Mouse (Mus musculus) MEL (cell line): Measurements from ENCODE around the gene Pcnx3. TPM values are rescaled to one million over a fixed set of nuclear protein-coding genes. Genes with fewer than 3 reads are reported as not detected.

Source experiments
- DNase-seq: peaks from one replicate; pipeline ENCODE4 v3.0.0; 2011; ENCODE audit warnings: low read depth, low spot score
- H3K27ac ChIP-seq: 2 replicates; pipeline ENCODE4 v1.5.1; 2012; ENCODE audit warnings: low read depth, mild to moderate bottlenecking, control low read depth, low read length, moderate library complexity; ENCODE audit not compliant: control insufficient read depth
- H3K27me3 ChIP-seq, 2 experiments: fragments of 150-350 bp in 1 of 2; sonication (generic) in 1 of 2; 2 replicates each; pipeline ENCODE4 v1.6.1; 2012; ENCODE audit warnings: low read length in 2 of 2, mild to moderate bottlenecking in 2 of 2, improper control_type of control experiment in 1 of 2, moderate library complexity in 1 of 2; ENCODE audit not compliant: insufficient read depth in 2 of 2, control insufficient read depth in 1 of 2
- H3K36me3 ChIP-seq, 2 experiments: 2 replicates each; pipeline ENCODE4 v1.6.1; 2012 to 2014; ENCODE audit warnings: low read length in 2 of 2, improper control_type of control experiment in 1 of 2, inconsistent platforms in 1 of 2, mild to moderate bottlenecking in 1 of 2; ENCODE audit not compliant: insufficient read depth in 2 of 2, control insufficient read depth in 1 of 2
- H3K4me1 ChIP-seq, 2 experiments: fragments of 150-350 bp in 1 of 2; sonication (generic) in 1 of 2; 2 replicates each; pipeline ENCODE4 v1.6.1; 2012; ENCODE audit warnings: low read length in 2 of 2, improper control_type of control experiment in 1 of 2, mild to moderate bottlenecking in 1 of 2; ENCODE audit not compliant: insufficient read depth in 2 of 2, control insufficient read depth in 1 of 2
- H3K4me3 ChIP-seq, 2 experiments: fragments of 150-350 bp in 1 of 2; sonication (generic) in 1 of 2; 2 replicates each; pipeline ENCODE4 v1.5.1; 2012; ENCODE audit warnings: low read depth in 2 of 2, low read length in 2 of 2, mild to moderate bottlenecking in 2 of 2, moderate library complexity in 2 of 2, control low read depth in 1 of 2, improper control_type of control experiment in 1 of 2; ENCODE audit not compliant: control insufficient read depth in 1 of 2, insufficient read depth in 1 of 2
- H3K79me2 ChIP-seq: 2 replicates; pipeline ENCODE4 v1.6.1; 2012; ENCODE audit warnings: mild to moderate bottlenecking, low read length, moderate library complexity; ENCODE audit not compliant: control insufficient read depth, poor library complexity, insufficient read depth
- H3K9ac ChIP-seq: 2 replicates; pipeline ENCODE4 v1.6.1; 2012; ENCODE audit warnings: low read depth, mild to moderate bottlenecking, control low read depth, low read length, moderate library complexity; ENCODE audit not compliant: control insufficient read depth, poor library complexity, severe bottlenecking
- H3K9me3 ChIP-seq: fragments of 150-350 bp; sonication (generic); replicated peaks from 2 replicates; pipeline ENCODE4 v1.6.1; 2012; ENCODE audit warnings: mild to moderate bottlenecking, low read length, improper control_type of control experiment, moderate library complexity; ENCODE audit not compliant: insufficient read depth
- BHLHE40 ChIP-seq: IDR thresholded peaks from 2 replicates; pipeline ENCODE4 v1.6.1; 2012; ENCODE audit warnings: low read depth, mild to moderate bottlenecking, inconsistent platforms, low read length, improper control_type of control experiment, borderline replicate concordance
- CHD1 ChIP-seq: IDR thresholded peaks from 2 replicates; pipeline ENCODE4 v1.6.1; 2012; ENCODE audit warnings: low read depth, mild to moderate bottlenecking, inconsistent platforms, low read length, improper control_type of control experiment
- E2F4 ChIP-seq: IDR thresholded peaks from 2 replicates; pipeline ENCODE4 v1.6.1; 2011; ENCODE audit warnings: low read depth, low read length, improper control_type of control experiment, borderline replicate concordance
- EP300 ChIP-seq, 2 experiments: IDR thresholded peaks; 2 replicates each; pipeline ENCODE4 v1.6.1; 2011; ENCODE audit warnings: improper control_type of control experiment in 2 of 2, low read length in 2 of 2, low read depth in 1 of 2, mild to moderate bottlenecking in 1 of 2
- ETS1 ChIP-seq: IDR thresholded peaks from 2 replicates; pipeline ENCODE4 v1.6.1; 2012; ENCODE audit warnings: low read depth, mild to moderate bottlenecking, inconsistent platforms, low read length, improper control_type of control experiment, moderate library complexity
- GATA1 ChIP-seq: IDR thresholded peaks from 2 replicates; pipeline ENCODE4 v1.6.1; 2011; ENCODE audit warnings: low read depth, low read length, improper control_type of control experiment
- MAFK ChIP-seq: IDR thresholded peaks from 2 replicates; pipeline ENCODE4 v1.6.1; 2011; ENCODE audit warnings: low read depth, mild to moderate bottlenecking, low read length, improper control_type of control experiment, borderline replicate concordance
- MYC ChIP-seq: IDR thresholded peaks from 2 replicates; pipeline ENCODE4 v1.6.1; 2011; ENCODE audit warnings: low read depth, mild to moderate bottlenecking, low read length, improper control_type of control experiment, moderate library complexity
- RAD21 ChIP-seq: IDR thresholded peaks from 2 replicates; pipeline ENCODE4 v1.6.1; 2011; ENCODE audit warnings: mild to moderate bottlenecking, low read depth, low read length, improper control_type of control experiment
- RCOR1 ChIP-seq: IDR thresholded peaks from 2 replicates; pipeline ENCODE4 v1.6.1; 2012; ENCODE audit warnings: low read depth, mild to moderate bottlenecking, inconsistent platforms, low read length, improper control_type of control experiment
- SMC3 ChIP-seq: IDR thresholded peaks from 2 replicates; pipeline ENCODE4 v1.6.1; 2011; ENCODE audit warnings: low read depth, low read length, improper control_type of control experiment
- USF2 ChIP-seq, 2 experiments: IDR thresholded peaks; 2 replicates each; pipeline ENCODE4 v1.6.1; 2011 to 2012; ENCODE audit warnings: improper control_type of control experiment in 2 of 2, low read length in 2 of 2, borderline replicate concordance in 1 of 2, inconsistent platforms in 1 of 2, low read depth in 1 of 2, mild to moderate bottlenecking in 1 of 2; ENCODE audit not compliant: insufficient read depth in 1 of 2
- ZC3H11A ChIP-seq: IDR thresholded peaks from 2 replicates; pipeline ENCODE4 v1.6.1; 2012; ENCODE audit warnings: low read depth, mild to moderate bottlenecking, inconsistent platforms, low read length, improper control_type of control experiment
- polyA plus RNA-seq, 2 experiments: library from polyadenylated mRNA; stranded (reverse) in 1 of 2; unstranded in 1 of 2; fragments of >175 nt in 1 of 2; fragments of >200 nt in 1 of 2; gene quantifications; 2 replicates each; pipeline versions ENCODE4 v1.2.1 to v1.2.4; 2012; ENCODE audit warnings: low replicate concordance in 2 of 2, low read depth in 1 of 2; ENCODE audit not compliant: insufficient read length in 2 of 2, insufficient read depth in 1 of 2, missing spikeins in 1 of 2
- total RNA-seq: library from RNA; depleted of rRNA; stranded (reverse); fragments of 300-350 nt; gene quantifications from 2 replicates; pipeline ENCODE4 v1.2.3, GENCODE M21; 2012; rRNA removed

Gene Pcnx3
- total and polyA plus RNA-seq, 3 experiments: 25.3 to 76.4 TPM; not detected in 1

DNA sequence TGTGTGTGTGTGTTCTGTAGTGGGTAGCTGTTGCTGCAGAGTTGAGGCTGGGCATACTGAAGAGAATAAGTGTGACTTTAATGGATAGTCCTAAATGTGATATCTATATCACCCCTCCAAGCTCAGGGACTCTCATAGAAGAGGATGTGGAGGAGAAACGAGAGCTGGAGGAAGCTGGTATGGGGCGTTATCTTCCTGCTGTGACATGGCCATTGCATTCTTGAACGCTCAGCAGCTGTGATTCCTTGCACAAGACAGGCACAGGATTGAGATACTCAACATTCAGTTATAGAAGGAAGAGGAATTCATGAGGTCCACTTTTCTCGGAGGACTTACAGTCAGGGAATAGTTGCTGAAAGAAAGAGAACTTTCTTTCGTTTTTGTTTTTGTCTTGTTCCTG lies 66.8 kb downstream of the Pcnx3 start:
- Histone ChIP-seq H3K27ac (no peak overlapping the region), H3K4me3 (no peak overlapping the region), H3K9ac (no peak overlapping the region), H3K4me1 (peaks cover 4 to 13% of the 10 kb centered on the region in 2 experiments; a peak in 3 of 4 replicates), H3K79me2 (no peaks in the 10 kb centered on the region), H3K27me3 (no peaks in the 10 kb centered on the region), H3K9me3 (no peaks in the 10 kb centered on the region), H3K36me3 (peaks cover 0 to 2% of the 10 kb centered on the region in 2 experiments; a peak in 2 of 4 replicates)
- no peak for TF ChIP-seq E2F4
- no peak for TF ChIP-seq SMC3
- no peak for TF ChIP-seq USF2 (IDR thresholded peaks at IDR 0.05; ENCODE audit: borderline replicate concordance in 1 of 2, insufficient read depth in 1 of 2, low read depth in 1 of 2, low read length in 2 of 2)
- DNase-seq: no peak

DNA sequence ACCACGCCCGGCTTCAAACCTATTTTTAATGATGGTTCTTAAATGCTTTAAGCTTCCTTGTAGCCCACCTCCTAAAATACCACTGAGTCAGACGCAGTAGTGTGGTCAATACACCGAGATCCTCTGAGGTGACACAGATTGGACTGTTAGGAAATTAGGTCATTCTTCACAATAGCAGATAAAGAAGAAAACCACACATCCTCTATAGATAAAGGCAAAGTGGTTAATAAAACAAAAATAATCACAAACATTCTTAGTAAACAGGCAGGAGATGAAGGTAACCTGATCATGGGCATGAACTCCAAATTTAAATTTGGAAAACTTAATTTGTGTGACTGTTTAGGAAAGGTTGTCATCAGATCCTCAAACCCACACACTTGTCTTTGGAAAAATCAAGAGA lies 68.7 kb downstream of the Pcnx3 start:
- no peaks in the 10 kb centered on the region for H3K79me2 ChIP-seq
- peaks cover 0 to 2% of the 10 kb centered on the region in 2 experiments; a peak in 2 of 4 replicates for H3K36me3 ChIP-seq
- H3K27ac ChIP-seq: no peak overlapping the region
- no peak for DNase-seq
- no peak overlapping the region for H3K9ac ChIP-seq
- no peaks in the 10 kb centered on the region for H3K9me3 ChIP-seq
- TF ChIP-seq GATA1: peak; percentile 50; the same call in 1 of the 2 replicates
- TF ChIP-seq RCOR1: peak; percentile 53
- no peak for TF ChIP-seq ZC3H11A
- no peak for TF ChIP-seq MYC
- peak; percentile 38 to 46; a peak in 2 of 4 replicates for TF ChIP-seq EP300 (IDR thresholded peaks at IDR 0.05; ENCODE audit: low read depth in 1 of 2, low read length in 2 of 2)
- peak; percentile 37; the same call in 1 of the 2 replicates for TF ChIP-seq ETS1
- no peak for TF ChIP-seq MAFK
- H3K27me3 ChIP-seq: no peaks in the 10 kb centered on the region
- H3K4me1 ChIP-seq: peaks cover 4 to 11% of the 10 kb centered on the region in 2 experiments; a peak in 3 of 4 replicates
- H3K4me3 ChIP-seq: no peak overlapping the region

DNA sequence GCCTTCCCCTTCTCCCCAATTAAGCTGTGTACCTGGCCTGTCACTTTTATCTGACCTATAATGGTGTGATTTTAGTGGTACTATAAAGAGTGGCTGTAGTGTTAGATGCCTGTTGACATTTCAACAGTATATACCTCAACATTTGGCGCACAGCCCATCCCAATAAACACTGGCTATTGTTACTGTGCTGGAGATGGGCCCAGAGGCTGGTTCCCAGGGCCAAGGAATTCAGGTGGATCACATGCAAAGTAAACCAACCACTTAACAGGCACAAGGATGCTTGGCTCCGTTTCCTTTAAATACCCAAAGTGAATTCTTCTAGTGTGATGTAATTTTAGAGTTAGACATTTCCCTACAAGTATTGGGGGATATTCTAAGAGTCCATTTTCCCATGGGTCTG lies 73.8 kb downstream of the Pcnx3 start:
- Histone ChIP-seq H3K9me3 (no peaks in the 10 kb centered on the region), H3K27me3 (no peaks in the 10 kb centered on the region), H3K36me3 (peaks cover 0 to 35% of the 10 kb centered on the region in 2 experiments; a peak in 2 of 4 replicates), H3K79me2 (peaks cover under 1% of the 10 kb centered on the region; the same call in 1 of the 2 replicates)
- no peak for DNase-seq
- TF ChIP-seq BHLHE40 (no peak), CHD1 (no peak), RAD21 (no peak)
- TF ChIP-seq, all 39 proteins: peak for 0
- Histone ChIP-seq H3K4me3 (no peak overlapping the region), H3K27ac (no peak overlapping the region), H3K9ac (no peak overlapping the region), H3K4me1 (peaks cover 12 to 38% of the 10 kb centered on the region in 2 experiments)

Other genes with a start within 250 kb of the Pcnx3 start
- 1.1 and 2.0 TPM in 2 replicates for gene Fosl1, start 241.4 kb downstream of the Pcnx3 start, total RNA-seq
- gene Fosl1, start 241.4 kb downstream of the Pcnx3 start, polyA plus RNA-seq: 1 to 10 TPM in 1 of 2 experiments, not detected in 1; 3.1 TPM
- gene Ccdc85b, start 231.0 kb downstream of the Pcnx3 start, total RNA-seq: 3.6 and 4.1 TPM in 2 replicates
- 1 to 10 TPM in 1 of 2 experiments, not detected in 1; 7.6 TPM for gene Ccdc85b, start 231.0 kb downstream of the Pcnx3 start, polyA plus RNA-seq
- 21.9 and 28.3 TPM in 2 replicates for gene Fibp, start 228.3 kb downstream of the Pcnx3 start, total RNA-seq
- gene Fibp, start 228.3 kb downstream of the Pcnx3 start, polyA plus RNA-seq: 10 to 100 TPM in 1 of 2 experiments, not detected in 1; 63.5 TPM
- 0.15 TPM in 1 of 2 replicates, not detected in the other for gene Ctsw, start 220.4 kb downstream of the Pcnx3 start, total RNA-seq
- under 1 TPM in 1 of 2 experiments, not detected in 1; 0.39 TPM for gene Ctsw, start 220.4 kb downstream of the Pcnx3 start, polyA plus RNA-seq
- gene Efemp2, start 215.0 kb downstream of the Pcnx3 start, total RNA-seq: 7.5 and 10.4 TPM in 2 replicates
- gene Efemp2, start 215.0 kb downstream of the Pcnx3 start, polyA plus RNA-seq: 10 to 100 TPM in 1 of 2 experiments, not detected in 1; 17.7 TPM
- 34.3 and 38.9 TPM in 2 replicates for gene Mus81, start 200.5 kb downstream of the Pcnx3 start, total RNA-seq
- 10 to 100 TPM in 1 of 2 experiments, not detected in 1; 50.5 TPM for gene Mus81, start 200.5 kb downstream of the Pcnx3 start, polyA plus RNA-seq
- 880 and 979 TPM in 2 replicates for gene Cfl1, start 198.5 kb downstream of the Pcnx3 start, total RNA-seq
- 1,000 to 10,000 TPM in 1 of 2 experiments, not detected in 1; 2,037 TPM for gene Cfl1, start 198.5 kb downstream of the Pcnx3 start, polyA plus RNA-seq
- 0.19 and 0.23 TPM in 2 replicates for gene 1700020D05Rik, start 185.1 kb downstream of the Pcnx3 start, total RNA-seq
- gene 1700020D05Rik, start 185.1 kb downstream of the Pcnx3 start, polyA plus RNA-seq: under 1 TPM in 1 of 2 experiments, not detected in 1; 0.78 TPM
- gene Snx32, start 178.4 kb downstream of the Pcnx3 start, total RNA-seq: 1.3 and 1.8 TPM in 2 replicates
- 1 to 10 TPM in 1 of 2 experiments, not detected in 1; 2.6 TPM for gene Snx32, start 178.4 kb downstream of the Pcnx3 start, polyA plus RNA-seq
- gene Ovol1, start 128.3 kb downstream of the Pcnx3 start, total RNA-seq: not detected in 2 replicates
- gene Ovol1, start 128.3 kb downstream of the Pcnx3 start, polyA plus RNA-seq: under 1 TPM in 1 of 2 experiments, not detected in 1; 0.06 TPM
- gene Ap5b1, start 120.9 kb downstream of the Pcnx3 start, total RNA-seq: 18.0 and 18.5 TPM in 2 replicates
- 10 to 100 TPM in 1 of 2 experiments, not detected in 1; 28.1 TPM for gene Ap5b1, start 120.9 kb downstream of the Pcnx3 start, polyA plus RNA-seq
- gene Rnaseh2c, start 87.0 kb downstream of the Pcnx3 start, total RNA-seq: 109 and 124 TPM in 2 replicates
- gene Rnaseh2c, start 87.0 kb downstream of the Pcnx3 start, polyA plus RNA-seq: 100 to 1,000 TPM in 1 of 2 experiments, not detected in 1; 165 TPM
- gene Kat5, start 78.7 kb downstream of the Pcnx3 start, total RNA-seq: 51.0 and 54.5 TPM in 2 replicates
- gene Kat5, start 78.7 kb downstream of the Pcnx3 start, polyA plus RNA-seq: 10 to 100 TPM in 1 of 2 experiments, not detected in 1; 67.6 TPM
- gene Rela, start 51.4 kb downstream of the Pcnx3 start, total RNA-seq: 16.4 and 19.0 TPM in 2 replicates
- 10 to 100 TPM in 1 of 2 experiments, not detected in 1; 61.7 TPM for gene Rela, start 51.4 kb downstream of the Pcnx3 start, polyA plus RNA-seq
- 6.2 and 7.6 TPM in 2 replicates for gene Sipa1, start 25.2 kb downstream of the Pcnx3 start, total RNA-seq
- gene Sipa1, start 25.2 kb downstream of the Pcnx3 start, polyA plus RNA-seq: 10 to 100 TPM in 1 of 2 experiments, not detected in 1; 15.5 TPM
- gene Map3k11, start 166 bp downstream of the Pcnx3 start, total RNA-seq: 17.9 and 22.5 TPM in 2 replicates
- gene Map3k11, start 166 bp downstream of the Pcnx3 start, polyA plus RNA-seq: 10 to 100 TPM in 1 of 2 experiments, not detected in 1; 38.3 TPM
- 0.16 and 0.23 TPM in 2 replicates for gene Kcnk7, start 15.5 kb upstream of the Pcnx3 start, total RNA-seq
- under 1 TPM in 1 of 2 experiments, not detected in 1; 0.60 TPM for gene Kcnk7, start 15.5 kb upstream of the Pcnx3 start, polyA plus RNA-seq
- 60.6 and 63.2 TPM in 2 replicates for gene Ehbp1l1, start 37.4 kb upstream of the Pcnx3 start, total RNA-seq
- 100 to 1,000 TPM in 1 of 2 experiments, 10 to 100 TPM in 1; 77.3 to 113 TPM for gene Ehbp1l1, start 37.4 kb upstream of the Pcnx3 start, polyA plus RNA-seq
- 29.6 and 35.9 TPM in 2 replicates for gene Fam89b, start 40.7 kb upstream of the Pcnx3 start, total RNA-seq
- 10 to 100 TPM in 1 of 2 experiments, not detected in 1; 60.2 TPM for gene Fam89b, start 40.7 kb upstream of the Pcnx3 start, polyA plus RNA-seq
- gene Ltbp3, start 52.0 kb upstream of the Pcnx3 start, total RNA-seq: 0.39 TPM in 1 of 2 replicates, not detected in the other
- not detected for gene Ltbp3, start 52.0 kb upstream of the Pcnx3 start, polyA plus RNA-seq
- gene Scyl1, start 82.5 kb upstream of the Pcnx3 start, total RNA-seq: 35.5 and 36.0 TPM in 2 replicates
- 10 to 100 TPM in 1 of 2 experiments, not detected in 1; 64.1 TPM for gene Scyl1, start 82.5 kb upstream of the Pcnx3 start, polyA plus RNA-seq
- gene Frmd8, start 186.4 kb upstream of the Pcnx3 start, total RNA-seq: 20.8 and 22.8 TPM in 2 replicates
- 10 to 100 TPM in 1 of 2 experiments, not detected in 1; 34.4 TPM for gene Frmd8, start 186.4 kb upstream of the Pcnx3 start, polyA plus RNA-seq
- 20.7 and 23.5 TPM in 2 replicates for gene Slc25a45, start 188.9 kb upstream of the Pcnx3 start, total RNA-seq
- gene Slc25a45, start 188.9 kb upstream of the Pcnx3 start, polyA plus RNA-seq: 10 to 100 TPM in 1 of 2 experiments, not detected in 1; 30.7 TPM
- 1.9 and 2.1 TPM in 2 replicates for gene Tigd3, start 205.2 kb upstream of the Pcnx3 start, total RNA-seq
- gene Tigd3, start 205.2 kb upstream of the Pcnx3 start, polyA plus RNA-seq: 1 to 10 TPM in 1 of 2 experiments, not detected in 1; 2.2 TPM
- gene Dpf2, start 224.1 kb upstream of the Pcnx3 start, total RNA-seq: 45.7 and 58.6 TPM in 2 replicates
- 100 to 1,000 TPM; 133 to 166 TPM for gene Dpf2, start 224.1 kb upstream of the Pcnx3 start, polyA plus RNA-seq
- 0.75 and 1.1 TPM in 2 replicates for gene Cdc42ep2, start 235.9 kb upstream of the Pcnx3 start, total RNA-seq
- 1 to 10 TPM in 1 of 2 experiments, not detected in 1; 1.7 TPM for gene Cdc42ep2, start 235.9 kb upstream of the Pcnx3 start, polyA plus RNA-seq